ENCODE assay signal across 27 mouse cellular contexts in the genomic region with DNA sequence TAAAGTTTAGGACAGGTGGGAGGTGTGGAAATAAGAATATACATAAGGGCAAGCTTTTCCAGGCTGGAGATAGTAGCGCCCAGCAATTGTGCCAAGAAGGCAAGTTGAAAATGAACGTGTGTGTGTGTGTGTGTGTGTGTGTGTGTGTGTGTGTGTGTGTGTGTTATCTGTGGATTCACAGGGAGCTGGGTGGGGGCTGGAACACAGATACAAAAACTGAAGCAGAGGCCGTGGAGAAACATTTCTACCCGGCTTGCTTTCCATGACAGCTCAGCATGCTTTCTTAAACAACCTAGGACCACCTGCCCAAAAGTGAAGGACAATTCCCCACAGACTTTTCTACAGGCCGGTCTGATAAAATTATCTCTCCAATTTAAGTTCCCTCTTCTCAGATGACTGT. TPM values are rescaled to one million over a fixed set of nuclear protein-coding genes. Genes with fewer than 3 reads are reported as not detected.
"Had no signal": no experiment of that assay in that cellular context is flagged by ENCODE, and none has a peak within 500 bp of the region (broad histone marks: within the 10 kb centered on the region; RNA-seq: fewer than 3 reads in every experiment).

No protein-coding gene starts in this region.

- H3K27me3 ChIP-seq: heart, embryonic 15.5 days; hindbrain, embryonic 13.5 days; hindbrain, embryonic 15.5 days; limb, embryonic 13.5 days; limb, embryonic 15.5 days; liver, embryonic 15.5 days had no signal

- H3K27ac ChIP-seq: heart, adult 2 months; heart, embryonic 13.5 days; heart, embryonic 15.5 days; hindbrain, embryonic 13.5 days; hindbrain, embryonic 15.5 days; hindbrain, postnatal 0 days; kidney, embryonic 15.5 days; kidney, postnatal 0 days; limb, embryonic 13.5 days; limb, embryonic 15.5 days; liver, embryonic 15.5 days had no signal

- H3K4me2 ChIP-seq: heart, embryonic 11.5 days; heart, embryonic 13.5 days; heart, embryonic 15.5 days; hindbrain, embryonic 13.5 days; hindbrain, embryonic 15.5 days; kidney, embryonic 15.5 days; limb, embryonic 13.5 days; limb, embryonic 15.5 days; liver, embryonic 15.5 days had no signal

- H3K9ac ChIP-seq: forebrain, postnatal 0 days; heart, embryonic 13.5 days; heart, embryonic 15.5 days; hindbrain, embryonic 13.5 days; hindbrain, embryonic 15.5 days; kidney, embryonic 15.5 days; limb, embryonic 13.5 days; limb, embryonic 15.5 days; liver, embryonic 15.5 days had no signal

- H3K4me1 ChIP-seq: heart, embryonic 13.5 days; heart, embryonic 15.5 days; hindbrain, embryonic 13.5 days; hindbrain, embryonic 15.5 days; kidney, embryonic 15.5 days; limb, embryonic 13.5 days; limb, embryonic 15.5 days had no signal

- DNase-seq: forebrain, postnatal 0 days; gastrocnemius, postnatal 14 days; gastrocnemius, postnatal 36 days; heart, adult 2 months; heart, postnatal 14 days; heart, postnatal 36 days; kidney, adult 11 months; kidney, adult 2 months; kidney, adult 9 months; kidney, postnatal 14 days; kidney, postnatal 36 days; layer of hippocampus, postnatal 36 days; left cerebral cortex, postnatal 4 days had no signal

- H3K4me3 ChIP-seq: heart, adult 2 months; heart, embryonic 13.5 days; heart, embryonic 15.5 days; hindbrain, embryonic 13.5 days; hindbrain, embryonic 15.5 days; kidney, embryonic 15.5 days; limb, embryonic 13.5 days; limb, embryonic 15.5 days; liver, embryonic 15.5 days had no signal

- H3K36me3 ChIP-seq: heart, embryonic 13.5 days; heart, embryonic 15.5 days; hindbrain, embryonic 13.5 days; hindbrain, embryonic 15.5 days; kidney, embryonic 15.5 days; limb, embryonic 13.5 days; limb, embryonic 15.5 days; liver, embryonic 15.5 days had no signal

- H3K9me3 ChIP-seq: heart, embryonic 13.5 days; heart, embryonic 15.5 days; hindbrain, embryonic 13.5 days; hindbrain, embryonic 15.5 days; kidney, embryonic 15.5 days; limb, embryonic 13.5 days; limb, embryonic 15.5 days; liver, embryonic 15.5 days had no signal

- ATAC-seq: hindbrain, postnatal 0 days; intestine, embryonic 16.5 days had no signal

RNA-seq across cellular contexts. Expression of gene Aldob, which starts 55.3 kb away (rescaled TPM):
- total RNA-seq: gastrocnemius, postnatal 14 days; hematopoietic stem cell, adult 5-6 weeks had no signal
- polyA plus RNA-seq: hindbrain, embryonic 11.5 days; hindbrain, embryonic 13.5 days had no signal
